Mouse (Mus musculus) forebrain, embryonic 15.5 days (tissue): ENCODE measurements at regions not wholly inside any gene's neighbourhood (a gene's known extent, or its start where the extent isn't known, plus 50 kb on each side); places are given as distances from the start of the nearest gene placed in this dataset.

Experiments
- ATAC-seq: fragments of 200-750 bp; cut with Nextera tagmentation; replicated peaks from 2 replicates; pipeline ENCODE4 v1.8.0; 2017; ENCODE audit warnings: mild to moderate bottlenecking, moderate TSS enrichment, moderate library complexity
- H3K27ac ChIP-seq: fragments of 300-500 bp; sonication (generic); replicated peaks from 2 replicates; pipeline ENCODE4 v1.5.1; 2015; ENCODE audit warnings: mild to moderate bottlenecking, inconsistent platforms
- H3K27me3 ChIP-seq: fragments of 300-500 bp; sonication (generic); 2 replicates; pipeline ENCODE4 v1.6.1; 2015; ENCODE audit warnings: inconsistent platforms
- H3K36me3 ChIP-seq: fragments of 300-500 bp; sonication (generic); 2 replicates; pipeline ENCODE4 v1.6.1; 2015; ENCODE audit warnings: mild to moderate bottlenecking, inconsistent platforms
- H3K4me1 ChIP-seq: fragments of 300-500 bp; sonication (generic); 2 replicates; pipeline ENCODE4 v1.6.1; 2015; ENCODE audit warnings: inconsistent platforms
- H3K4me2 ChIP-seq: fragments of 300-500 bp; sonication (generic); replicated peaks from 2 replicates; pipeline ENCODE4 v1.6.1; 2015; ENCODE audit warnings: mild to moderate bottlenecking, inconsistent platforms
- H3K4me3 ChIP-seq: fragments of 300-500 bp; sonication (generic); 2 replicates; pipeline ENCODE4 v1.5.1; 2015; ENCODE audit warnings: mild to moderate bottlenecking, inconsistent platforms
- H3K9ac ChIP-seq: fragments of 300-500 bp; sonication (generic); replicated peaks from 2 replicates; pipeline ENCODE4 v1.6.1; 2015; ENCODE audit warnings: mild to moderate bottlenecking, inconsistent platforms
- H3K9me3 ChIP-seq: fragments of 300-500 bp; sonication (generic); 2 replicates; pipeline ENCODE4 v1.6.1; 2016; ENCODE audit warnings: inconsistent platforms
- WGBS: fragments of 180-500 bp; shearing (Covaris S2); methylation state at CpG from one replicate; pipeline ENCODE4 v1.1.7; 2015; ENCODE audit warnings: mixed read lengths; 5-methylcytosine and 5-hydroxymethylcytosine counted together

- Histone ChIP-seq H3K27ac (no peak overlapping the region), H3K27me3 (no peaks in the 10 kb centered on the region), H3K4me2 (no peak overlapping the region), H3K9ac (no peak overlapping the region), H3K36me3 (no peaks in the 10 kb centered on the region), H3K4me1 (peaks cover 5% of the 10 kb centered on the region), H3K9me3 (no peaks in the 10 kb centered on the region), H3K4me3 (no peak overlapping the region)
- ATAC-seq: peak; percentile 58
- WGBS: 11% methylated on average over 7 of the region's 7 CpGs
Measured at GRCm38 (mm10) chr16:70239432-70239941, 74.3 kb upstream of the Gbe1 start.

GRCm38 (mm10) chr16:70244205-70244756 is 69.5 kb upstream of the Gbe1 start:
- no peak overlapping the region for H3K4me2 ChIP-seq
- 45% methylated on average over 4 of the region's 4 CpGs for WGBS
- H3K36me3 ChIP-seq: no peaks in the 10 kb centered on the region
- H3K9ac ChIP-seq: no peak overlapping the region
- no peak overlapping the region for H3K4me3 ChIP-seq
- no peaks in the 10 kb centered on the region for H3K27me3 ChIP-seq
- peaks cover 4% of the 10 kb centered on the region for H3K4me1 ChIP-seq
- no peaks in the 10 kb centered on the region for H3K9me3 ChIP-seq
- peak; percentile 60 for ATAC-seq
- H3K27ac ChIP-seq: no peak overlapping the region

GRCm38 (mm10) chr16:70244963-70245362 is 68.8 kb upstream of the Gbe1 start:
- no peaks in the 10 kb centered on the region for H3K36me3 ChIP-seq
- no peak overlapping the region for H3K9ac ChIP-seq
- H3K4me2 ChIP-seq: no peak overlapping the region
- H3K27me3 ChIP-seq: no peaks in the 10 kb centered on the region
- WGBS: 55% methylated on average over 2 of the region's 2 CpGs
- ATAC-seq: peak; percentile 82
- H3K27ac ChIP-seq: no peak overlapping the region
- no peak overlapping the region for H3K4me3 ChIP-seq
- no peaks in the 10 kb centered on the region for H3K9me3 ChIP-seq
- no peaks in the 10 kb centered on the region for H3K4me1 ChIP-seq

- ATAC-seq: no peak
- Histone ChIP-seq H3K36me3 (no peaks in the 10 kb centered on the region), H3K4me3 (no peak overlapping the region), H3K4me2 (no peak overlapping the region), H3K27ac (no peak overlapping the region), H3K27me3 (no peaks in the 10 kb centered on the region), H3K4me1 (no peaks in the 10 kb centered on the region), H3K9ac (no peak overlapping the region), H3K9me3 (no peaks in the 10 kb centered on the region)
- WGBS: 84% methylated on average over 1 of the region's 1 CpGs
Measured at GRCm38 (mm10) chr16:70259364-70259763, 54.4 kb upstream of the Gbe1 start.

- WGBS: 74% methylated on average over 1 of the region's 1 CpGs
- Histone ChIP-seq H3K27ac (no peak overlapping the region), H3K4me3 (no peak overlapping the region), H3K36me3 (no peaks in the 10 kb centered on the region), H3K9me3 (no peaks in the 10 kb centered on the region), H3K27me3 (no peaks in the 10 kb centered on the region), H3K4me2 (no peak overlapping the region), H3K9ac (no peak overlapping the region), H3K4me1 (no peaks in the 10 kb centered on the region)
- ATAC-seq: no peak
Measured at GRCm38 (mm10) chr16:70260151-70260550, 53.6 kb upstream of the Gbe1 start.
